Mouse (Mus musculus) limb, embryonic 11.5 days (tissue): ENCODE data around the gene Eml4. TPM values are rescaled to one million over a fixed set of nuclear protein-coding genes. Genes with fewer than 3 reads are reported as not detected.

Experiments
- ATAC-seq: fragments of 200-750 bp; cut with Nextera tagmentation; 2 replicates; pipeline ENCODE4 v1.8.0; 2017; ENCODE audit warnings: low read depth; ENCODE audit not compliant: insufficient number of reproducible peaks, low FRiP score, low TSS enrichment
- DNase-seq: peaks from one replicate; pipeline ENCODE4 v3.0.0-alpha.2; 2015; ENCODE audit warnings: low spot score
- H3K27ac ChIP-seq: fragments of 300-500 bp; sonication (generic); replicated peaks from 2 replicates; pipeline ENCODE4 v1.5.1; 2014; ENCODE audit warnings: low read depth, mild to moderate bottlenecking, low read length
- H3K27me3 ChIP-seq: fragments of 300-500 bp; sonication (generic); 2 replicates; pipeline ENCODE4 v1.6.1; 2014; ENCODE audit warnings: mild to moderate bottlenecking, low read length, mixed read lengths; ENCODE audit not compliant: control insufficient read depth, insufficient read depth
- H3K36me3 ChIP-seq: fragments of 300-500 bp; sonication (generic); 2 replicates; pipeline ENCODE4 v1.6.1; 2014; ENCODE audit warnings: mild to moderate bottlenecking, low read length, moderate library complexity, mixed read lengths; ENCODE audit not compliant: control insufficient read depth, insufficient read depth
- H3K4me1 ChIP-seq: fragments of 300-500 bp; sonication (generic); 2 replicates; pipeline ENCODE4 v1.6.1; 2014; ENCODE audit warnings: low read length, mixed read lengths; ENCODE audit not compliant: control insufficient read depth, insufficient read depth
- H3K4me2 ChIP-seq: fragments of 300-500 bp; sonication (generic); 2 replicates; pipeline ENCODE4 v1.6.1; 2014; ENCODE audit warnings: low read depth, mild to moderate bottlenecking, moderate library complexity; ENCODE audit not compliant: severe bottlenecking
- H3K4me3 ChIP-seq: fragments of 300-500 bp; sonication (generic); 2 replicates; pipeline ENCODE4 v1.5.1; 2014; ENCODE audit warnings: low read depth, low read length
- H3K9ac ChIP-seq: fragments of 300-500 bp; sonication (generic); 2 replicates; pipeline ENCODE4 v1.6.1; 2014; ENCODE audit warnings: mild to moderate bottlenecking, low read length
- H3K9me3 ChIP-seq: fragments of 300-500 bp; sonication (generic); 2 replicates; pipeline ENCODE4 v1.6.1; 2016; ENCODE audit warnings: low read length; ENCODE audit not compliant: control insufficient read depth
- WGBS: fragments of 180-500 bp; shearing (Covaris S2); extraction: QIAGEN DNeasy Blood & Tissue Kit; methylation state at CpG from one replicate; pipeline ENCODE4 v1.1.7; 2014; 5-methylcytosine and 5-hydroxymethylcytosine counted together
- polyA plus RNA-seq: library from polyadenylated mRNA; unstranded; fragments of >200 nt; fragmentation: Nextera tagmentation; extraction: Ambion mirVana; gene quantifications from 2 replicates; pipeline ENCODE4 v1.2.1, GENCODE M21; 2014

The Eml4 gene
- polyA plus RNA-seq = 76.0 and 83.1 TPM in 2 replicates

- DNase-seq = peak; percentile 95
- WGBS = 2% methylated on average over 39 of the region's 62 CpGs
- H3K9ac ChIP-seq = peak within 1 kb of the TSS; percentile 92
- 0 out of 2 replicates have a peak, but pooled peaks cover 6% of the 10 kb centered on the region for H3K4me1 ChIP-seq
- peak within 1 kb of the TSS; percentile 82 for H3K4me3 ChIP-seq
- H3K4me2 ChIP-seq = peak within 1 kb of the TSS; percentile 62
- peak within 1 kb of the TSS; percentile 80 for H3K27ac ChIP-seq
- no peaks in the 10 kb centered on the region for H3K36me3 ChIP-seq
- no peaks in the 10 kb centered on the region for H3K27me3 ChIP-seq
- ATAC-seq = peak; percentile 93
- H3K9me3 ChIP-seq = no peaks in the 10 kb centered on the region
These were observed at the start of gene Eml4 for GRCm38 (mm10) chr17:83350379-83351091. Gene Eml4 (plus strand): TSS chr17:83350931.

GRCm38 (mm10) chr17:83301433-83301832 is 49.3 kb upstream of the Eml4 start:
- Histone ChIP-seq H3K27ac (no peak overlapping the region), H3K36me3 (no peaks in the 10 kb centered on the region), H3K9me3 (no peaks in the 10 kb centered on the region), H3K27me3 (no peaks in the 10 kb centered on the region), H3K9ac (no peak overlapping the region), H3K4me1 (no peaks in the 10 kb centered on the region), H3K4me3 (no peak overlapping the region), H3K4me2 (no peak overlapping the region)
- WGBS = 94% methylated on average over 5 of the region's 5 CpGs
- ATAC-seq (no peak), DNase-seq (no peak)

- Histone ChIP-seq H3K4me3 (no peak overlapping the region), H3K27me3 (no peaks in the 10 kb centered on the region), H3K27ac (no peak overlapping the region), H3K4me1 (peaks cover 22% of the 10 kb centered on the region), H3K36me3 (no peaks in the 10 kb centered on the region), H3K4me2 (no peak overlapping the region), H3K9me3 (no peaks in the 10 kb centered on the region), H3K9ac (no peak overlapping the region)
- 88% methylated on average over 7 of the region's 7 CpGs for WGBS
- ATAC-seq (no peak), DNase-seq (no peak)
These were observed 46.5 kb upstream of the Eml4 start for GRCm38 (mm10) chr17:83304089-83304822.

- H3K27ac ChIP-seq = no peak overlapping the region
- WGBS = 79% methylated on average over 12 of the region's 12 CpGs
These were observed 43.6 kb upstream of the Eml4 start for GRCm38 (mm10) chr17:83306964-83307640.

GRCm38 (mm10) chr17:83307641-83308296 is 43.0 kb upstream of the Eml4 start:
- H3K27me3 ChIP-seq = no peaks in the 10 kb centered on the region
- H3K4me2 ChIP-seq = no peak overlapping the region
- H3K4me1 ChIP-seq = peaks cover 31% of the 10 kb centered on the region
- H3K9me3 ChIP-seq = no peaks in the 10 kb centered on the region
- H3K4me3 ChIP-seq = no peak overlapping the region
- no peaks in the 10 kb centered on the region for H3K36me3 ChIP-seq
- peak; percentile 44 for DNase-seq
- H3K27ac ChIP-seq = no peak overlapping the region
- ATAC-seq = 0 out of 2 replicates have a peak, but pooled peaks have one; percentile 15
- 20% methylated on average over 11 of the region's 11 CpGs for WGBS
- H3K9ac ChIP-seq = no peak overlapping the region

More at GRCm38 (mm10) chr17:83306964-83307640, 43.6 kb upstream of the Eml4 start:
- Histone ChIP-seq H3K9me3 (no peaks in the 10 kb centered on the region), H3K9ac (no peak overlapping the region), H3K36me3 (no peaks in the 10 kb centered on the region), H3K4me3 (no peak overlapping the region), H3K4me2 (no peak overlapping the region), H3K27me3 (no peaks in the 10 kb centered on the region), H3K4me1 (peaks cover 25% of the 10 kb centered on the region)
- DNase-seq (no peak), ATAC-seq (no peak)

- Histone ChIP-seq H3K4me1 (peaks cover 36% of the 10 kb centered on the region), H3K4me3 (no peak overlapping the region), H3K4me2 (no peak overlapping the region), H3K9me3 (no peaks in the 10 kb centered on the region), H3K36me3 (no peaks in the 10 kb centered on the region), H3K27me3 (no peaks in the 10 kb centered on the region), H3K27ac (peak overlapping the region; percentile 63), H3K9ac (no peak overlapping the region)
- 44% methylated on average over 4 of the region's 4 CpGs for WGBS
- DNase-seq (peak; percentile 45), ATAC-seq (no peak)
These were observed 42.3 kb upstream of the Eml4 start for GRCm38 (mm10) chr17:83308451-83308850.

GRCm38 (mm10) chr17:83309243-83309642 is 41.5 kb upstream of the Eml4 start:
- WGBS = 6% methylated on average over 1 of the region's 1 CpGs
- Histone ChIP-seq H3K4me2 (no peak overlapping the region), H3K9me3 (no peaks in the 10 kb centered on the region), H3K36me3 (no peaks in the 10 kb centered on the region), H3K27ac (peak overlapping the region; percentile 63), H3K9ac (no peak overlapping the region), H3K27me3 (no peaks in the 10 kb centered on the region), H3K4me3 (no peak overlapping the region), H3K4me1 (peaks cover 36% of the 10 kb centered on the region)
- DNase-seq = no peak
- 0 out of 2 replicates have a peak, but pooled peaks have one; percentile 19 for ATAC-seq

- H3K4me1 ChIP-seq = peaks cover 36% of the 10 kb centered on the region
- H3K9me3 ChIP-seq = no peaks in the 10 kb centered on the region
- H3K9ac ChIP-seq = no peak overlapping the region
- H3K36me3 ChIP-seq = no peaks in the 10 kb centered on the region
- no peak overlapping the region for H3K4me2 ChIP-seq
- no peak overlapping the region; the same call in 1 of the 2 replicates for H3K27ac ChIP-seq
- no peak overlapping the region for H3K4me3 ChIP-seq
- H3K27me3 ChIP-seq = no peaks in the 10 kb centered on the region
- ATAC-seq = no peak
- DNase-seq = no peak
- WGBS = 71% methylated on average over 5 of the region's 5 CpGs
These were observed 38.9 kb upstream of the Eml4 start for GRCm38 (mm10) chr17:83311806-83312205.
